Mouse (Mus musculus) embryonic facial prominence, embryonic 13.5 days (tissue): Measurements from ENCODE around the gene Cfb. TPM values are rescaled to one million over a fixed set of nuclear protein-coding genes. Genes with fewer than 3 reads are reported as not detected.

ENCODE experiments used
- ATAC-seq: fragments of 200-750 bp; cut with Nextera tagmentation; 2 replicates; pipeline ENCODE4 v1.8.0; 2017; ENCODE audit warnings: low read depth; ENCODE audit not compliant: insufficient number of reproducible peaks, insufficient read depth, low FRiP score, low TSS enrichment
- H3K27ac ChIP-seq: fragments of 300-500 bp; sonication (generic); 2 replicates; pipeline ENCODE4 v1.5.1; 2015; ENCODE audit warnings: moderate library complexity, mild to moderate bottlenecking, inconsistent platforms
- H3K27me3 ChIP-seq: fragments of 300-500 bp; sonication (generic); 2 replicates; pipeline ENCODE4 v1.6.1; 2015; ENCODE audit warnings: mild to moderate bottlenecking, inconsistent platforms
- H3K36me3 ChIP-seq: fragments of 300-500 bp; sonication (generic); 2 replicates; pipeline ENCODE4 v1.6.1; 2015; ENCODE audit warnings: mild to moderate bottlenecking, inconsistent platforms
- H3K4me1 ChIP-seq: fragments of 300-500 bp; sonication (generic); 2 replicates; pipeline ENCODE4 v1.6.1; 2015; ENCODE audit warnings: inconsistent platforms
- H3K4me2 ChIP-seq: fragments of 300-500 bp; sonication (generic); 2 replicates; pipeline ENCODE4 v1.6.1; 2015; ENCODE audit warnings: moderate library complexity, mild to moderate bottlenecking, inconsistent platforms
- H3K4me3 ChIP-seq: fragments of 300-500 bp; sonication (generic); 2 replicates; pipeline ENCODE4 v1.5.1; 2015; ENCODE audit warnings: mild to moderate bottlenecking, inconsistent platforms
- H3K9ac ChIP-seq: fragments of 300-500 bp; sonication (generic); 2 replicates; pipeline ENCODE4 v1.6.1; 2015; ENCODE audit warnings: mild to moderate bottlenecking, inconsistent platforms
- H3K9me3 ChIP-seq: fragments of 300-500 bp; sonication (generic); 2 replicates; pipeline ENCODE4 v1.6.1; 2016; ENCODE audit warnings: inconsistent platforms
- WGBS: fragments of 180-500 bp; shearing (Covaris S2); methylation state at CpG from one replicate; pipeline ENCODE4 v1.1.7; 2015; ENCODE audit warnings: mixed read lengths; 5-methylcytosine and 5-hydroxymethylcytosine counted together
- polyA plus RNA-seq: library from polyadenylated mRNA; unstranded; fragments of >200 nt; fragmentation: Nextera tagmentation; extraction: Ambion mirVana; gene quantifications from 2 replicates; pipeline ENCODE4 v1.2.1, GENCODE M21; 2015

The Cfb gene
- polyA plus RNA-seq, 1 experiment from 2014 or later, result 1.6 TPM

- no peaks in the 10 kb centered on the region for H3K36me3 ChIP-seq
- ATAC-seq, result no peak
- 0 out of 2 replicates have a peak within 1 kb of the TSS, but pooled peaks have one; percentile 27 for H3K9ac ChIP-seq
- 7% methylated on average over 15 of the region's 15 CpGs for WGBS
- H3K4me2 ChIP-seq, result peak within 1 kb of the TSS; percentile 38
- no peaks in the 10 kb centered on the region for H3K27me3 ChIP-seq
- H3K9me3 ChIP-seq, result no peaks in the 10 kb centered on the region
- H3K4me3 ChIP-seq, result no peak within 1 kb of the TSS
- H3K4me1 ChIP-seq, result peaks cover 27% of the 10 kb centered on the region
- H3K27ac ChIP-seq, result no peak within 1 kb of the TSS
Observed at GRCm38 (mm10) chr17:34881683-34882310, 19.5 kb upstream of the Cfb start, which contains the start of gene Gm20547. Gm20547 (minus strand) TSS chr17:34882042.

GRCm38 (mm10) chr17:34881166-34881565 lies 18.8 kb upstream of the Cfb start:
- H3K9ac ChIP-seq, result no peak overlapping the region
- H3K27me3 ChIP-seq, result no peaks in the 10 kb centered on the region
- H3K4me1 ChIP-seq, result peaks cover 27% of the 10 kb centered on the region
- no peaks in the 10 kb centered on the region for H3K36me3 ChIP-seq
- H3K9me3 ChIP-seq, result no peaks in the 10 kb centered on the region
- no peak for ATAC-seq
- no peak overlapping the region for H3K27ac ChIP-seq
- H3K4me2 ChIP-seq, result peak overlapping the region; percentile 38; the same call in 1 of the 2 replicates
- H3K4me3 ChIP-seq, result no peak overlapping the region

- WGBS, result 35% methylated on average over 11 of the region's 11 CpGs
- peak within 1 kb of the TSS; percentile 48 for H3K27ac ChIP-seq
- H3K9ac ChIP-seq, result peak within 1 kb of the TSS; percentile 32; the same call in 1 of the 2 replicates
- H3K36me3 ChIP-seq, result no peaks in the 10 kb centered on the region
- peak within 1 kb of the TSS; percentile 28; the same call in 1 of the 2 replicates for H3K4me2 ChIP-seq
- ATAC-seq, result no peak
- no peak within 1 kb of the TSS for H3K4me3 ChIP-seq
- H3K9me3 ChIP-seq, result no peaks in the 10 kb centered on the region
- H3K4me1 ChIP-seq, result peaks cover 26% of the 10 kb centered on the region
- H3K27me3 ChIP-seq, result no peaks in the 10 kb centered on the region
Observed at GRCm38 (mm10) chr17:34879336-34879879, 17.1 kb upstream of the Cfb start, which contains the start of gene Zbtb12. Zbtb12 (plus strand) TSS chr17:34879483.

GRCm38 (mm10) chr17:34874321-34874720 lies 12.0 kb upstream of the Cfb start:
- WGBS, result 90% methylated on average over 6 of the region's 6 CpGs

GRCm38 (mm10) chr17:34865981-34866380 lies 3.7 kb upstream of the Cfb start:
- Histone ChIP-seq H3K4me3 (no peak overlapping the region), H3K27me3 (0 out of 2 replicates have a peak, but pooled peaks cover 5% of the 10 kb centered on the region), H3K9ac (no peak overlapping the region), H3K36me3 (no peaks in the 10 kb centered on the region), H3K4me2 (no peak overlapping the region), H3K9me3 (no peaks in the 10 kb centered on the region), H3K4me1 (no peaks in the 10 kb centered on the region), H3K27ac (no peak overlapping the region)
- WGBS, result 53% methylated on average over 7 of the region's 7 CpGs
- ATAC-seq, result no peak

More at GRCm38 (mm10) chr17:34874321-34874720, 12.0 kb upstream of the Cfb start:
- no peak overlapping the region for H3K27ac ChIP-seq
- H3K27me3 ChIP-seq, result no peaks in the 10 kb centered on the region
- H3K4me2 ChIP-seq, result no peak overlapping the region
- ATAC-seq, result no peak
- no peak overlapping the region for H3K4me3 ChIP-seq
- no peaks in the 10 kb centered on the region for H3K9me3 ChIP-seq
- H3K9ac ChIP-seq, result no peak overlapping the region
- H3K4me1 ChIP-seq, result peaks cover 2% of the 10 kb centered on the region; the same call in 1 of the 2 replicates
- no peaks in the 10 kb centered on the region for H3K36me3 ChIP-seq

- Histone ChIP-seq H3K36me3 (peaks cover 12% of the 10 kb centered on the region), H3K27ac (no peak overlapping the region), H3K27me3 (0 out of 2 replicates have a peak, but pooled peaks cover 5% of the 10 kb centered on the region), H3K9ac (peak overlapping the region; percentile 21; the same call in 1 of the 2 replicates), H3K4me3 (no peak overlapping the region), H3K9me3 (no peaks in the 10 kb centered on the region), H3K4me2 (no peak overlapping the region), H3K4me1 (no peaks in the 10 kb centered on the region)
- WGBS, result 72% methylated on average over 13 of the region's 13 CpGs
- no peak for ATAC-seq
Observed at GRCm38 (mm10) chr17:34861704-34862415, 458 bp downstream of the Cfb start.

GRCm38 (mm10) chr17:34860514-34860913 lies 1.8 kb downstream of the Cfb start:
- Histone ChIP-seq H3K4me3 (no peak overlapping the region), H3K36me3 (peaks cover 23% of the 10 kb centered on the region), H3K27me3 (0 out of 2 replicates have a peak, but pooled peaks cover 5% of the 10 kb centered on the region), H3K4me2 (no peak overlapping the region), H3K27ac (no peak overlapping the region), H3K9me3 (no peaks in the 10 kb centered on the region), H3K4me1 (no peaks in the 10 kb centered on the region), H3K9ac (no peak overlapping the region)
- no peak for ATAC-seq
- WGBS, result 86% methylated on average over 9 of the region's 9 CpGs

- no peak overlapping the region for H3K27ac ChIP-seq
- no peaks in the 10 kb centered on the region for H3K9me3 ChIP-seq
- H3K4me2 ChIP-seq, result no peak overlapping the region
- no peak overlapping the region for H3K4me3 ChIP-seq
- 86% methylated on average over 4 of the region's 4 CpGs for WGBS
- ATAC-seq, result no peak
- no peak overlapping the region for H3K9ac ChIP-seq
- peaks cover 42% of the 10 kb centered on the region for H3K36me3 ChIP-seq
- H3K27me3 ChIP-seq, result 0 out of 2 replicates have a peak, but pooled peaks cover 5% of the 10 kb centered on the region
- no peaks in the 10 kb centered on the region for H3K4me1 ChIP-seq
Observed at GRCm38 (mm10) chr17:34858670-34859069, 3.6 kb downstream of the Cfb start.

GRCm38 (mm10) chr17:34855825-34856224 lies 6.5 kb downstream of the Cfb start:
- H3K9ac ChIP-seq, result no peak overlapping the region
- no peak for ATAC-seq
- H3K36me3 ChIP-seq, result peaks cover 58% of the 10 kb centered on the region
- peaks cover 15% of the 10 kb centered on the region for H3K4me1 ChIP-seq
- no peak overlapping the region for H3K4me2 ChIP-seq
- no peaks in the 10 kb centered on the region for H3K27me3 ChIP-seq
- H3K4me3 ChIP-seq, result no peak overlapping the region
- H3K27ac ChIP-seq, result no peak overlapping the region
- 32% methylated on average over 3 of the region's 3 CpGs for WGBS
- H3K9me3 ChIP-seq, result no peaks in the 10 kb centered on the region

- Histone ChIP-seq H3K36me3 (peaks cover 58% of the 10 kb centered on the region), H3K4me1 (peaks cover 18% of the 10 kb centered on the region), H3K4me2 (no peak overlapping the region), H3K9me3 (no peaks in the 10 kb centered on the region), H3K4me3 (no peak overlapping the region), H3K27ac (no peak overlapping the region), H3K27me3 (no peaks in the 10 kb centered on the region), H3K9ac (0 out of 2 replicates have a peak overlapping the region, but pooled peaks have one; percentile 0)
- no peak for ATAC-seq
- 83% methylated on average over 3 of the region's 3 CpGs for WGBS
Observed at GRCm38 (mm10) chr17:34854761-34855160, 7.6 kb downstream of the Cfb start.

GRCm38 (mm10) chr17:34853511-34853910 lies 8.8 kb downstream of the Cfb start:
- ATAC-seq, result no peak
- no peaks in the 10 kb centered on the region for H3K27me3 ChIP-seq
- 51% methylated on average over 8 of the region's 8 CpGs for WGBS
- peaks cover 58% of the 10 kb centered on the region for H3K36me3 ChIP-seq
- peaks cover 25% of the 10 kb centered on the region for H3K4me1 ChIP-seq
- peak overlapping the region; percentile 49 for H3K9ac ChIP-seq
- no peak overlapping the region for H3K4me3 ChIP-seq
- no peak overlapping the region for H3K4me2 ChIP-seq
- no peak overlapping the region for H3K27ac ChIP-seq
- no peaks in the 10 kb centered on the region for H3K9me3 ChIP-seq
